Mouse (Mus musculus) stomach, postnatal 0 days (tissue): Measurements from ENCODE around the gene Adcyap1r1. TPM values are rescaled to one million over a fixed set of nuclear protein-coding genes. Genes with fewer than 3 reads are reported as not detected.

Source experiments
- ATAC-seq: fragments of 200-750 bp; cut with Nextera tagmentation; 2 replicates; pipeline ENCODE4 v1.8.0; 2017; ENCODE audit not compliant: low FRiP score, low TSS enrichment
- DNase-seq: peaks from one replicate; pipeline ENCODE4 v3.0.0-alpha.2; 2016; ENCODE audit warnings: low spot score
- H3K27ac ChIP-seq: fragments of 300-500 bp; sonication (generic); replicated peaks from 2 replicates; pipeline ENCODE4 v1.5.1; 2014; ENCODE audit warnings: mild to moderate bottlenecking, control low read depth
- H3K27me3 ChIP-seq: fragments of 300-500 bp; sonication (generic); 2 replicates; pipeline ENCODE4 v1.6.1; 2014; ENCODE audit warnings: low read length; ENCODE audit not compliant: control insufficient read depth, insufficient read depth
- H3K36me3 ChIP-seq: fragments of 300-500 bp; sonication (generic); 2 replicates; pipeline ENCODE4 v1.6.1; 2014; ENCODE audit warnings: low read length, mixed read lengths; ENCODE audit not compliant: control insufficient read depth, insufficient read depth
- H3K4me1 ChIP-seq: fragments of 300-500 bp; sonication (generic); replicated peaks from 2 replicates; pipeline ENCODE4 v1.6.1; 2014; ENCODE audit warnings: antibody characterized with exemption; ENCODE audit not compliant: control insufficient read depth, insufficient read depth
- H3K4me2 ChIP-seq: fragments of 300-500 bp; sonication (generic); replicated peaks from 2 replicates; pipeline ENCODE4 v1.6.1; 2014; ENCODE audit warnings: low read depth, mild to moderate bottlenecking, control low read depth, moderate library complexity
- H3K4me3 ChIP-seq: fragments of 300-500 bp; sonication (generic); 2 replicates; pipeline ENCODE4 v1.5.1; 2014; ENCODE audit warnings: low read depth, low read length, control low read depth
- H3K9ac ChIP-seq: fragments of 300-500 bp; sonication (generic); 2 replicates; pipeline ENCODE4 v1.6.1; 2014; ENCODE audit warnings: mild to moderate bottlenecking, low read length, control low read depth, mixed read lengths
- H3K9me3 ChIP-seq: fragments of 300-500 bp; sonication (generic); 2 replicates; pipeline ENCODE4 v1.6.1; 2016; ENCODE audit warnings: low read length; ENCODE audit not compliant: control insufficient read depth
- CTCF ChIP-seq: IDR thresholded peaks from 2 replicates; pipeline ENCODE4 v1.5.1; 2016; ENCODE audit warnings: antibody characterized with exemption, low read depth, mild to moderate bottlenecking, moderate library complexity
- EP300 ChIP-seq: optimal IDR thresholded peaks from 2 replicates; pipeline ENCODE3; 2016; ENCODE audit warnings: antibody characterized with exemption
- WGBS: fragments of 180-500 bp; shearing (Covaris S2); extraction: QIAGEN DNeasy Blood & Tissue Kit; methylation state at CpG from one replicate; pipeline ENCODE4 v1.1.7; 2014; 5-methylcytosine and 5-hydroxymethylcytosine counted together
- polyA plus RNA-seq: library from polyadenylated mRNA; unstranded; fragments of >200 nt; fragmentation: Nextera tagmentation; extraction: Ambion mirVana; gene quantifications from 2 replicates; pipeline ENCODE4 v1.2.1, GENCODE M21; 2015

Gene Adcyap1r1
- polyA plus RNA-seq, 1 experiment from 2014 or later = 5.4 TPM

DNA sequence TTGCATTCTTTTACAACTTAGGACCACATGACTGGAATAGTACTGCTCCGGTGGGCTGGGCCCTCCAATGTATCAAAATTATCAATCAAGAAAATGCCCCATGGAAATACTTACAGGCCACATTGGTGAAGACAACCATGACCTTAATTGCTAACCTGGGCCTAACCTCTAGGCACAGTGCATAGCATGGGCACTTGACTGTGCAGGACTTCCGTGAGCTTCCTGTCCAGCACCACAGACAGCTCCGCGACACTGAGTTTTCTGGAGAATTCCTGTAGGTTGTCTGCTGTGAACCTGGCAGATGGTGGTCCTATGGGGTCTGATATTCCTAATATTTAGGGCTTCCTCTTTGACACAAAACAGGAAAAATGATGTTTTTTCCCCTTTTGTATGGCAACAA, 54.7 kb downstream of the Adcyap1r1 start:
- Histone ChIP-seq H3K27me3 (no peaks in the 10 kb centered on the region), H3K9ac (no peak overlapping the region), H3K4me1 (no peaks in the 10 kb centered on the region), H3K4me3 (no peak overlapping the region), H3K9me3 (no peaks in the 10 kb centered on the region), H3K27ac (no peak overlapping the region), H3K4me2 (no peak overlapping the region), H3K36me3 (no peaks in the 10 kb centered on the region)
- TF ChIP-seq CTCF = no peak
- no peak for TF ChIP-seq EP300
- ATAC-seq (no peak), DNase-seq (no peak)
- WGBS = 80% methylated on average over 4 of the region's 4 CpGs

GRCm38 (mm10) chr6:55509130-55509870, 57.5 kb downstream of the Adcyap1r1 start:
- 54% methylated on average over 6 of the region's 6 CpGs for WGBS
- Histone ChIP-seq H3K27ac (0 out of 2 replicates have a peak overlapping the region, but pooled peaks have one; percentile 18), H3K9me3 (no peaks in the 10 kb centered on the region), H3K4me2 (no peak overlapping the region), H3K4me1 (no peaks in the 10 kb centered on the region), H3K9ac (no peak overlapping the region), H3K4me3 (no peak overlapping the region), H3K36me3 (no peaks in the 10 kb centered on the region), H3K27me3 (no peaks in the 10 kb centered on the region)
- DNase-seq = peak; percentile 55
- peak; percentile 92 for ATAC-seq
- TF ChIP-seq CTCF (no peak), EP300 (no peak)

- peak; percentile 85 for DNase-seq
Measured at GRCm38 (mm10) chr6:55511212-55512065, 59.7 kb downstream of the Adcyap1r1 start.

DNA sequence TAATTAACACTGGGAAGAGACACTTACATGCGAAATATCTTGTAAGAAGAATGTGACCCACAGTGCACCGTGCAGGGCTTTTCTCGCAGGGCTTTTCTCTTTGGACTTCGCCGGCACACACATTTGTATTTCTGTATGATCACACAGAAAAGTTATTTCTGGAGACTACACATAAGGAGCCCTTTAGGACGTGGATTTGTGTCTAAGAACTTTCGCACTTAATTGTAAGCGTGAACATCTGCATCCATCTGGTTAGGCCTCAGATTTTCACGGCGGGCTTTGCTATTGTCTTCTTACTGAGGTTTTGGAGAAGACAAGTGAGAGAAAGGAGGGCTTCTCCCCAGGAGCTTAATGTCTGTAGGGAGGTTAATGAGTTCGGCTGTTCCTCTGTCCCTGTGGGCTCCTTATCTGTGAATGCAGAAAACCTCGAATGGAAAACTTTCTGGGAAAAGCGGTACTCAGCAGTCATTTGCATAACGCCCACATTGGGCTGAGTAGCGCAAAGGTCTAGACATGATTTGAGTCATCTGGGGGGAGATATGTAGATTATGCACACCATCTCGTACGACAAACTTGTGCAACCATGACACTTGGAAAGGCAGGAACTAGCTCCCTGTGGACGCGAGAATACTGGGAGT, 60.4 kb downstream of the Adcyap1r1 start:
- 50% methylated on average over 19 of the region's 19 CpGs for WGBS
- DNase-seq (no peak), ATAC-seq (no peak)
- Histone ChIP-seq H3K9ac (no peak overlapping the region), H3K4me2 (no peak overlapping the region), H3K27ac (no peak overlapping the region), H3K4me3 (no peak overlapping the region), H3K9me3 (no peaks in the 10 kb centered on the region), H3K4me1 (no peaks in the 10 kb centered on the region), H3K27me3 (no peaks in the 10 kb centered on the region), H3K36me3 (no peaks in the 10 kb centered on the region)
- TF ChIP-seq EP300 = no peak
- no peak for TF ChIP-seq CTCF

More at GRCm38 (mm10) chr6:55511212-55512065, 59.7 kb downstream of the Adcyap1r1 start:
- 18% methylated on average over 12 of the region's 12 CpGs for WGBS
- peak; percentile 60 for ATAC-seq
- no peaks in the 10 kb centered on the region for H3K27me3 ChIP-seq
- H3K4me1 ChIP-seq = no peaks in the 10 kb centered on the region
- no peaks in the 10 kb centered on the region for H3K9me3 ChIP-seq
- H3K9ac ChIP-seq = no peak overlapping the region
- TF ChIP-seq EP300 (no peak), CTCF (peak; percentile 89)
- H3K4me3 ChIP-seq = no peak overlapping the region
- no peak overlapping the region for H3K27ac ChIP-seq
- H3K4me2 ChIP-seq = no peak overlapping the region
- no peaks in the 10 kb centered on the region for H3K36me3 ChIP-seq

GRCm38 (mm10) chr6:55513477-55513876, 61.7 kb downstream of the Adcyap1r1 start:
- DNase-seq = no peak
- Histone ChIP-seq H3K9me3 (no peaks in the 10 kb centered on the region), H3K27ac (no peak overlapping the region), H3K4me1 (no peaks in the 10 kb centered on the region), H3K36me3 (no peaks in the 10 kb centered on the region), H3K27me3 (no peaks in the 10 kb centered on the region), H3K9ac (no peak overlapping the region), H3K4me2 (no peak overlapping the region), H3K4me3 (no peak overlapping the region)
- no peak for ATAC-seq
- WGBS = 49% methylated on average over 5 of the region's 5 CpGs
- no peak for TF ChIP-seq CTCF
- no peak for TF ChIP-seq EP300
